Mouse (Mus musculus): ENCODE measurements around the gene Oas1a. TPM values are rescaled to one million over a fixed set of nuclear protein-coding genes. Genes with fewer than 3 reads are reported as not detected.
A peak's percentile ranks its signal among the peaks of the same experiment; 100 is the strongest.
"Not testable (repeated sequence)": the region's sequence is repeated elsewhere in the genome, so short reads cannot be mapped to it uniquely, and the experiment has no call there.

Oas1a gene
- total RNA-seq, 2 experiments from 2014 or later = 0.29 TPM; not detected in 1

GRCm38 (mm10) chr5:120887831-120888230 is 19.5 kb downstream of the Oas1a start:
- no peak overlapping the region for H3K4me3 ChIP-seq
- TF ChIP-seq CTCF (conservative IDR thresholded peaks at IDR 0.05) = no peak
- no peak for DNase-seq (ENCODE audit: low spot score in 2 of 2)
- no peak overlapping the region for H3K27ac ChIP-seq

- not testable (repeated sequence) for DNase-seq (ENCODE audit: low spot score in 2 of 2); H3K27ac ChIP-seq; H3K4me3 ChIP-seq
Measured at GRCm38 (mm10) chr5:120887413-120887812, 19.9 kb downstream of the Oas1a start, which contains the start of gene Oas1g. TSS of gene Oas1g (minus strand) at chr5:120887613.

- not testable (repeated sequence) for H3K4me3 ChIP-seq; H3K27ac ChIP-seq; DNase-seq (ENCODE audit: low spot score in 2 of 2)
Measured at GRCm38 (mm10) chr5:120881681-120882080, 25.6 kb downstream of the Oas1a start.

GRCm38 (mm10) chr5:120878803-120879202 is 28.5 kb downstream of the Oas1a start:
- DNase-seq (ENCODE audit: low spot score in 2 of 2); H3K27ac ChIP-seq; H3K4me3 ChIP-seq: not testable (repeated sequence)

GRCm38 (mm10) chr5:120877407-120877806 is 29.9 kb downstream of the Oas1a start:
- H3K27ac ChIP-seq; DNase-seq (ENCODE audit: low spot score in 2 of 2); H3K4me3 ChIP-seq: not testable (repeated sequence)

- not testable (repeated sequence) for DNase-seq (ENCODE audit: low spot score in 2 of 2); H3K4me3 ChIP-seq; H3K27ac ChIP-seq
Measured at GRCm38 (mm10) chr5:120876839-120877238, 30.5 kb downstream of the Oas1a start.

GRCm38 (mm10) chr5:120871469-120871868 is 35.9 kb downstream of the Oas1a start:
- no peak for DNase-seq (ENCODE audit: low spot score in 2 of 2)
- Histone ChIP-seq H3K27ac (no peak overlapping the region), H3K4me3 (no peak overlapping the region)
- TF ChIP-seq CTCF (conservative IDR thresholded peaks at IDR 0.05) = no peak

GRCm38 (mm10) chr5:120870782-120871181 is 36.5 kb downstream of the Oas1a start:
- no peak for TF ChIP-seq CTCF (conservative IDR thresholded peaks at IDR 0.05)
- DNase-seq (ENCODE audit: low spot score in 2 of 2) = no peak
- Histone ChIP-seq H3K27ac (no peak overlapping the region), H3K4me3 (no peak overlapping the region)

GRCm38 (mm10) chr5:120870081-120870480 is 37.2 kb downstream of the Oas1a start:
- no peak for DNase-seq (ENCODE audit: low spot score in 2 of 2)

GRCm38 (mm10) chr5:120869436-120870015 is 37.8 kb downstream of the Oas1a start:
- DNase-seq (ENCODE audit: low spot score in 2 of 2) = no peak
- no peak for TF ChIP-seq CTCF (conservative IDR thresholded peaks at IDR 0.05)
- no peak overlapping the region for H3K27ac ChIP-seq
- H3K4me3 ChIP-seq = no peak overlapping the region

More at GRCm38 (mm10) chr5:120870081-120870480, 37.2 kb downstream of the Oas1a start:
- no peak overlapping the region for H3K4me3 ChIP-seq
- TF ChIP-seq CTCF (conservative IDR thresholded peaks at IDR 0.05) = no peak
- H3K27ac ChIP-seq = no peak overlapping the region

GRCm38 (mm10) chr5:120865336-120865860 is 41.9 kb downstream of the Oas1a start:
- Histone ChIP-seq H3K4me3 (no peak overlapping the region), H3K27ac (no peak overlapping the region)
- no peak for DNase-seq (ENCODE audit: low spot score in 2 of 2)
- TF ChIP-seq CTCF (conservative IDR thresholded peaks at IDR 0.05) = peak; percentile 67

- Histone ChIP-seq H3K4me3 (no peak within 1 kb of the TSS), H3K27ac (no peak within 1 kb of the TSS)
- no peak for TF ChIP-seq CTCF (conservative IDR thresholded peaks at IDR 0.05)
- no peak for DNase-seq (ENCODE audit: low spot score in 2 of 2)
Measured at GRCm38 (mm10) chr5:120861121-120861520, 46.2 kb downstream of the Oas1a start, which contains the start of gene Oas1h. TSS of gene Oas1h (plus strand) at chr5:120861421.

GRCm38 (mm10) chr5:120859241-120859640 is 48.1 kb downstream of the Oas1a start:
- H3K4me3 ChIP-seq = no peak overlapping the region
- TF ChIP-seq CTCF (conservative IDR thresholded peaks at IDR 0.05) = no peak
- DNase-seq (ENCODE audit: low spot score in 2 of 2) = peak; percentile 33 to 42
- no peak overlapping the region for H3K27ac ChIP-seq

- peak; percentile 83 for TF ChIP-seq CTCF (conservative IDR thresholded peaks at IDR 0.05)
- no peak overlapping the region for H3K27ac ChIP-seq
- DNase-seq (ENCODE audit: low spot score in 2 of 2) = peak in 1 of 2 experiments; percentile 56
- no peak overlapping the region for H3K4me3 ChIP-seq
Measured at GRCm38 (mm10) chr5:120849601-120850136, 57.7 kb downstream of the Oas1a start.
